Mouse (Mus musculus): ENCODE results near the gene Rad51c.
"Not testable (repeated sequence)": the region's sequence is repeated elsewhere in the genome, so short reads cannot be mapped to it uniquely, and the experiment has no call there.

The Rad51c gene

DNA sequence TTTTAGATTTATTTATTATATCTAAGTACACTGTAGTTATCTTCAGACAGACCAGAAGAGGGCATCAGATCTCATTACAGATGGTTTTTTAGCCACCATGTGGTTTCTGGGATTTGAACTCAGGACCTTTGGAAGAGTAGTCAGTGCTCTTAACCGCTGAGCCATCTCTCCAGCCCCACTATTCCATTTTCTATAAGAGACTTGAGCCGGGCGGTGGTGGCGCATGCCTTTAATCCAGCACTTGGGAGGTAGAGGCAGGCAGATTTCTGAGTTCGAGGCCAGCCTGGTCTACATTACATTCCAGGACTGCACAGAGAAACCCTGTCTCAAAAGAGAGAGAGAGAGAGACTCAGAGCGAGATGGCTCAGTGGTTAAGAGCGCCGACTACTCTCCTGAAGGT lies 27.1 kb upstream of the Rad51c start:
- not testable (repeated sequence) for DNase-seq

DNA sequence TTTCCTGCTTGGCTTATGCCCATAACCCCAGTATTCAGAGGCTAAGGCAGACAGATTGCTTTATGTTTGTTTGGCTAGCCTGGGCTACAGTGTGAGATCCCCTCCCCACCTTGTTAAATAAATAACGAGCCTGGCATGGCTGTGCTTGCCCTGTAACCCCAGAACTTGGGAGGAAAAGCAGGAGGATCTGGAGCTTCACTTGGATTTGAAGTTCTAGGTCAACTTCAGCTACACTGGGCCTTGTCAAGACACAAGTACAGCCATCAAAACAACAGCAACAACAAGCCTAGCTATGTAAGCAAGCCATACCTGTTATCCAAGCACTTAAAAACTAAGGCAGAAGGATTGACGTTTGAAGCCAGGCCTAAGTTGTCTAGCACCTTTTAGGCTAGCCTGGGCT lies 25.6 kb upstream of the Rad51c start:
- no peak for DNase-seq

DNA sequence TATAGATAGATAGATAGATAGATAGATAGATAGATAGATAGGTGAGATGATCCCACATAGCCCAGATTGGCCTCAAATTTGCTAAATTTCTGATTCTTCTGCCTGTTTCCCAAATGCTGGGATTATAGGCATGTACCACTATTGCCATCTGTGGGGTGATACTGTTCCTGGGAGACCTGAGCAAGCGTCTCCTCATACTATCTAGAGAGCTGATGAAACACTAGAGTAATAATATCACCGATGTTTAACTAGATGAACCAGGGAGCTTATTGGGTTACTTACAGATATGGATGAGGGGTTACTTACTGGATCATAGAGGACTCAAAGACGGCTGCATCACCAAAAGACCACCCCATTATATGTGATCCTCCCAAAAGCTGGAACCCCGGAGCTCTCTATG lies 24.6 kb upstream of the Rad51c start:
- DNase-seq = no peak

DNA sequence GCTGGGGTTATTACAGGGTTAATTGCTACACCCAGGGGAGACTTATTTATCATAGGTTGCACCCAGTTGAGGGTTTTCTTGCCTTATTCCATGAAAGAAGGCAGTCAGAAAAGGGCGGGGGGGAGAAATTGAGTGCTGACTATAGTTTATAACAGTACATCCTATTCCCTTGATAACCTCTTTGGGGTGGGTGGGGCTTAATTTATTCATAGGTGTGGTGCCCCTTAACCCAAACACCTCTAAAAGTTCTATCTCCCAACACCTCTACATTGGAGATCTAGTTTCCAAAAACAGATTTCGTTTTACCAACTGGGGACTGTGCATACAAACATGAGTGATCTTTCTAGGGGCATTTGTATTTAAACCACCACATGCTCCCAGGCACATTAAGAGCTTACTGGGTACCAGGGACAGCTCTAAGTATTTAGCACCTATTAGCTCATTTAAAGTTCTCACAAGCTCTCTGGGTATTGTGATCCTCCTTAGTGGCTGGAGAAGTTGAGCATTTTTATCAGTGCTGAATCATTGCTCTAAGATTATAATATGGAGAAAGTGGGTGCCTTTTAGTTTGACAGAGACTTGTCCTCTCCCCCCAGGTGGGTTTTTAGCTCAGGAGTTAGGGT lies 23.4 kb upstream of the Rad51c start:
- no peak for DNase-seq

DNA sequence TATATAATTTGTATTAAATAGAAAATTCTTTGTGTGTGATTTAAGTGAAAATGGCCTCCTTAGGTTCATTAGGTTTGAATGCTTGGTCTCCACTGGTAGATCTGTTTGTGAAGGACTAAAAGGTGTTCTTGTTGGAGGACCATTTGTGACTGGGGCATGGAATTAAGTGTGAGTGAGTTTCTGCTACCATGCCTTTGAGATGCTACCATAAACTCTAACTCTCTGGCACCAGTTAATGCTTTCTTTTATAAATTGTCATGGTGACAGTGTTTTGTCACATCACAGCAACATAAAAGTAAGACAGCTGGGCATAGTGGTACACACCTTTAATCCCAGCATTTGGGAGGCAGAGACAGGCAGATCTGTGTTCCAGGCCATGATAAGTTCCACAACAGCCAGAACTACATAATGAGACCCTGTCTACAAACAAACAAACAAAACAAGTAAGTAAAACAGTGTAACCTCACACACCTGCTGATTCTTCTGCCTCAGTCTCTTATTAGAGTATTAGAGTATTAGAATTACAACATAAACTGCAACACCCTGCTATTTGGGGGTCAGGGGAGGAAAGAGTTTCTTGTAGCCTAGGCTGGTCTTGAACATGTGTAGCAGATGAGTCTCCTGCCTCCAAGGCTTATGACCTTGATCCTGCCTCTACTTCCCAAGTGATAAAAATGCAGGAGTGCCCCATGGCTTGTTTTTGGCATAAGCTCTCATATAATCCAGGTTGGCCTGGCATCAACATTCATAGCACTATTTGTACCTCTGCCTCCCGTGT lies 22.7 kb upstream of the Rad51c start:
- DNase-seq = no peak

DNA sequence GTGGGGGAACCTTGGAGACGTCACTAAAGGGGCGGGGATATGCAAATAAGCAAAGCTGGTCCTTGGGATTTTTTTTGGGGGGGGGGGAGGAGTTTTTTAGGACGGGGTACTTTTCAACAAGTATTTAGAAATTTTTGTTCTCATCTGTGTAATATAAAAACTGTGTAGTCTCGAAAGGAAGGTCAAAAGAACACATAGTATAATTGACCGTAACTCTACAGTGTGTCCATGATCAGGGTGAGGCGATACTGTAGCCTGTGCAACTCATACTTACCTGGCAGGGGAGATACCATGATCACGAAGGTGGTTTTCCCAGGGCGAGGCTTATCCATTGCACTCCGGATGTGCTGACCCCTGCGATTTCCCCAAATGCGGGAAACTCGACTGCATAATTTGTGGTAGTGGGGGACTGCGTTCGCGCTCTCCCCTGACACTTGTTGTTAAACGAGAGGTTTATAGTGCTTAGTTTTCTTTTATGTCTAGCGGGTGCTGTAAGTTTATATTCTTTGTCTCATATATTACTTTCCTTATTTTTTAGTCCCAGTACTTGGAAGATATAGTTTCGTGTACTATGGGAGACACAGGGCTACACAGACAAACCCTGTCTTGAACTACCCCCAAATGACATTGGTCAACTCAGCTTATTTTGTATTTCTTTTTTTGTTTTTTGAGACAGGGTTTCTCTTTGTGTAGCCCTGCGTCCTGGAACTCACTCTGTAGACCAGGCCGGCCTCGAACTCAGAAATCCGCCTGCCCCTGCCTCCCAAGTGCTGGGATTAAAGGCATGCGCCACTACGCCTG lies 21.9 kb upstream of the Rad51c start:
- peak; percentile 92 to 93 for DNase-seq

DNA sequence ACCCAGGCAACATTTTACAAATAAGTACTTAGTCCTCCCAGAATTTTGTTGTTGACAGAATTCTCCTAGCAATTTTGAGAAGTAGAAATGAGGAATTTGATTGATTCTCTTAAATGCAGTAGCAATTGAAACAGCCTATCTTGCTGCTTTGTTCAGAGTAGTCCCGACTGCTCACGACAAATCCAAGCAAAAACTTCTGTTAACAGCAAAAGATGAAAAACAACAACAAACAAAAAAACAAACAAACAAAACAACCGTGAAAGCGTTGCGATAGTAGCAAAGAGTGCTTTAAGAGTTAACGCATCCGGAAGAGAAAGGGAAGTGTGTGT lies 21.3 kb upstream of the Rad51c start:
- no peak for DNase-seq

DNA sequence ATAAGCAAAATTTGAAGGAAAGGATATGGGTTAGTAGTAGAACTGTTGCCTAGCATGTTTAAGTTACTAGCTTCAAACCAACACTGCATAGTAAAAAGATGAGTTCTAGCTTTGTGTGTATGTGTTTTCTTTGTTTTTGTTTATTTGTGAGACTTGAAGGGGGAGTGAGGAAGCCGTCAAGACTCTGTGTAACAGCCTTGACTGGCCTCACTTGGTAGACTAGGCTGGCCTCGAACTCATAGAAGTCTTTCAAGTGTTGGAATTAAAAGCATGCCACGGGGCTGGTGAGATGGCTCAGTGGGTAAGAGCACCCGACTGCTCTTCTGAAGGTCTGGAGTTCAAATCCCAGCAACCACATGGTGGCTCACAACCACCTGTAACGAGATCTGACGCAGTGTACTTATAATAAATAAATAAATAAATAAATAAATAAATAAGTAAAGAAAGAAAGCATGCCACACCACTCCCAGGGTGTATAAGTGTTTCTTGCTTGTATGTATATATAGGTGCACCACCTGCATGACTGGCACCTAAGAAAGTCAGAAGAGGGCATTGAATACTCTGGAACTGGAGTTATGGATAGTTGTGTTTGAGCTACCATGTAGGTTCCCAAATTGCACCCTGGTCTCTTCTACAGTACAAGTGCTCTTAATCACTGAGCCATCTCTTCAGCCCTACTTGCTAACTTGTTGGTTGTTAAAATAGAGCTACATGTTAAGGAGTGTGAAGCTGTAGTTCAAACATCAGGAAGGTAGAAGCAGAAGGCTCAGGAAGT lies 19.0 kb upstream of the Rad51c start:
- no peak for DNase-seq

DNA sequence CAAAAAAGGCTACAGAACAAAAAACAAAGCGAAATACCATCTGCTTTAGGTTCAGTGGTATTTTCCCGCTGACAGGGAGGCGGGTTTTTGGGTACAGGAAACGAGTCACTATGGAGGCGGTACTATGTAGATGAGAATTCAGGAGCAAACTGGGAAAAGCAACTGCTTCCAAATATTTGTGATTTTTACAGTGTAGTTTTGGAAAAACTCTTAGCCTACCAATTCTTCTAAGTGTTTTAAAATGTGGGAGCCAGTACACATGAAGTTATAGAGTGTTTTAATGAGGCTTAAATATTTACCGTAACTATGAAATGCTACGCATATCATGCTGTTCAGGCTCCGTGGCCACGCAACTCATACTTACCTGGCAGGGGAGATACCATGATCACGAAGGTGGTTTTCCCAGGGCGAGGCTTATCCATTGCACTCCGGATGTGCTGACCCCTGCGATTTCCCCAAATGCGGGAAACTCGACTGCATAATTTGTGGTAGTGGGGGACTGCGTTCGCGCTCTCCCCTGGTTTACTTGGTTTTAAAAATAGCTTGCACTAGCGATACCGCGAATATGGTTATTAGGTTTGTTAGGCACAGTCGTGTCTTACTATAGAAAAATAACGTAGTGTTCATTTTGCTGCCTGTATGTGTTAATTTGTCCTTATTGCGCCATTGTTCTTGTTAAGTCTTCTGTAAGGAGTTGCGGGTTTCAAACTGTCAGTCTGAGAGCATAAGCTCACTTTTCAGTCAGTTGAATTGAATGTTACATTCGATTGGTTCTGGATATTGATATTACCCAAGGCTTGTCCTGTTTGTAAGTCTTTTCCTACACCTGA lies 18.0 kb upstream of the Rad51c start:
- DNase-seq = peak; percentile 88 to 91

DNA sequence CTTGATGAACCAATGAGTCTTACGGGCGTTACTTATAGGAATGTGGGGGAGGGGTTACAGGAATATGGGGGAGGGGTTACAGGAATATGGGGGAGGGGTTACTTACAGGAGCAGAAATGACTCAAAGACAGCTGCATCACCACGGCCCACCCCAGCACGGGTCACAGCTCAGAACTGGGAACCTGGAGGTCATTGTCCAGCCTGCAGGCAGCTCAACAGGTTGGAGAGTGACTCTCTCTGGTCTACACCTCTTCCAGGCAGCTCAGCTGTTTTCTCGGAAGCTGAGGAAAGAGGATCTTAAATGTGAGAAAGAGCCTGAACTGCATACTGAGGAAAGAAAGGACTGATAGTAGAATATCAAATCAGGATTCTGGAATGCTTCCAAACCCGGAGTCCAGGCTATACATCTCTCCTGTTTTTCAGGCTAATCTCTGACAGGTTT lies 17.0 kb upstream of the Rad51c start:
- DNase-seq = peak; percentile 42 to 50

DNA sequence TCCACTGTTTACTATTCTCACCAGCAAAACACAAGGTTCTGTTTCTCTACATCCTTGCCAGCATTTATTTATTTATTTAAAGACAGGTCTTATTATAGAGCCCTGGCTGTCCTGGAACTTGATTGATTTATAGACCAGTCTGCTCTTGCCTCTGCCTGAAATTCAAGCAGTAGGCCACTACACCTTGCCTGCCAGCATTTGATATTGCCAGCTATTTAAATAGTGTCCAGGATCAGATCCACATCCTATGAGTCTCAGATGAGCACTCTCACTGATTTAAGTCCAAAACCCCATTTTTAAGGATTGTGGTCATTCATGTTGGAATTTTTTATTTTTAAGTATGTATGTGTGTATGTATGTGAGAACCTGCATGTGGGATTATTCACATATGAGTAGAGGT lies 16.1 kb upstream of the Rad51c start:
- no peak for DNase-seq

DNA sequence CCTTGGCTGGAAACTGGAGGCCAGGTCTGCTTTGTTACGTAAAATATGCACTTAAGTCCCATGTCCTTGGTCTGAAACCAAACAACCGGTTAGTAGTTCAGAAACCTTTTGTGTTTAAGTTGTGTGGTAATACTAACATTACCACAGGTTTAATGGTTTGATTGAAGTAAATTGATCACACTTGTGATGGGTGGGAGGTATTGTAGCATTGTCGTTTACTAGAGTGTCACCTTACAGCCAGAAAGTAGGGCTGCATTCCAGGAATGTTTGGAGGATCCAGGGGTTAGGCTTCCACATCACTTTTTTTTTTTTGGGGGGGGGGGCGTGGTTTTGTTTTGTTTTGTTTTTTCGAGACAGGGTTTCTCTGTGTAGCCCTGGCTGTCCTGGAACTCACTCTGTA lies 11.4 kb upstream of the Rad51c start:
- no peak for DNase-seq

DNA sequence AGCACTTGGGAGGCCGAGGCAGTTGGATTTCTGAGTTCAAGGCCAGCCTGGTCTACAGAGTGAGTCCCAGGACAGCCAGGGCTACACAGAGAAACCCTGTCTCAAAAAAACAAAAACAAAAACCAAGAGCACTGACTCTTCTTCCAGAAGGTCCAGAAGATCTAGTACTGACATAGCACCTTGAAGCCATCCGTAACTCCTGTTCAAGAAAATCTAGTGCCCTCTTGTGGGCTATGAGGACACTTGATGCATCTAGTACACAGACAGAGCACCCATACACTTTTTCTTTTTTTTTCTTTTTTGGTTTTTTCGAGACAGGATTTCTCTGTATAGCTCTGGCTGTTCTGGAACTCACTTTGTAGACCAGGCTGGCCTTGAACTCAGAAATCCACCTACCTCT lies 8.7 kb upstream of the Rad51c start:
- DNase-seq = peak in 1 of 2 experiments; percentile 27

DNA sequence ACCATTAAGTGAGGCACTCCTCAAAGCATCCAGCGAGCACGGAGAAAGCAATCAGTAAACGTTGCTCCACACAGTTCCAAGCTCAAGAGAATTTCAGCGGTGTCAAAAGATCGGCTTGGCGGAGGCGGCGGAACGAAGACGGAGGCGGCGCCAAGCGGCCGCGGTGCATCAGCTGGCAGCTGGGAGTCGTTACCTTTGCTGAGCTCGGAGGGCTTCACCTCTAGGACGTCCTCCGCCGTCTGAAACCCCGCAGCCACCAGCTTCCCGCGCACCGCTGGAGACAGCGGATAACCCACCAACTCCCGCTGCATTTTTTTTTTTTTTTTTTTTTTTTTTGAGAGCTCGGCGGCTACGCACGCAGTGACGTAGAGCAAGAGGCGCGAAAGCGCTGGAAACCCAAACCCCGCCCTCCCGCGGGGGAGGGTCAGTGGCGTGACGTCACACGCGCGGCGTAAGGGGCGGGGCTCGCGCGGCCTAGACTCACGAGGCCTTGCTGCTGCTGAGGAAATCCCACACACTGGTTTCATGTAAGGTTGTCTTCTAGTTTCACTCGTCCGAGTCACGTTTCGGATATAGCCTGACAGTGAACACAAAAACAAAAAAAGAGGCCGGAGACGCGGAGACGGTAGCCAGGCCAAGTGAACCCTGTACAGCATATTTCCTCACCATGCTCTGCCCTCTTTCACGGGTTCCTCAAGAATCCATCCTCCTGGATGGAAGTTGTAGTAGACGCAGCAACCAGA lies 472 bp downstream of the Rad51c start:
- DNase-seq = peak; percentile 99

DNA sequence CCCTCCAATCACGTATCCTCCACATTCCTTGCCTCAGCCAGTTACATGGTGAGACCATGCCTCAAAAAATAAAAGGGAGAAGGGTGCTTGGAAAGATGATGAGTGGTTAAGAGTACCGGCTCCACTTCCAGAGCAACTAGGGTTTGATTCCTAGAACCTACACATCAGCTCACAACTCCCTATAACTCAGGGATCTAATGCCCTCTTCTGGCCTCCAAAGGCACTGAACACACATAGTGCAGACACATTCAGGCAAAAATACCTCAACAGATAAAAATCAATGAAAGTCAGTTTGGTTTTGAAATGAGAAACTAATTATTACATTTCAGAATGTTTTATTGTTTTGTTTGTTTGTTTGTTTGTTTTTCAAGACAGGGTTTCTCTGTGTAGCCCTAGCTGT lies 6.4 kb downstream of the Rad51c start:
- DNase-seq = no peak

DNA sequence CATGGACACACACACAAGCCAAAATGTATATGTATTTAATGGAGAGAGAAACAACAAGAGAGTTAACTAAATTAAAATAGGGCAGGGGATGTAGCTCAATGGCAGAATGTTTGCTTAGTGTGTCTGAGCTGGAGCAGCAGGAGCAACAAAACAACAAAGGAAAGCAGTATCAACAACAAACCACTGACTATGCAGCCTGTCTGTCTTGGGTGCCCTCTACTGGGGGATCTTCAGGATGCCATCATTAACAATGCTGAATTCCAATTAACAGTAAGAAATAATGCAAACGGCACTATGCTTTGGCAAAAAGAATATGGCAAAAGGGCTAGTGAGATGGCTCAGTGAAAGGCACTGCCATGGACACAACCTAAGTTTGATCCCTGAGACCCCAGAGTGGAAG lies 10.9 kb downstream of the Rad51c start:
- peak; percentile 73 to 81 for DNase-seq

DNA sequence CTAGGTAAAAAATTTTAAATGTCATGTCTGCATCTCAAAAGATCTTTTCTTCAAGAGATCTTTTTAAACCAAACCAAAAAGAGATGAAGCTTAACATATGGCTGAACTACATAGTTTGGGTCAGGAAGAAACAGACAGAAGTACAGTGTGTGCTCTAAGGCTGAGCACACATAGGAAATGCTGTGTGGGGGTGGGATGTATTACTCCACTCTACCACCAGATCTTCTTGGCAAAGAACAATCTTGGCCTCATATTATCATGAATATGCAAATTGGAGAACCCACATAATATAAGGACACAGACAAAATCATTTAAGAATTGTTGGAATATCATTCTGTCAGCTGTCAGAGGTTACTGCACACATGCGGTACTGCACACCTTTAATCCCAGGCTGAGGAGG lies 19.1 kb downstream of the Rad51c start:
- DNase-seq = no peak

DNA sequence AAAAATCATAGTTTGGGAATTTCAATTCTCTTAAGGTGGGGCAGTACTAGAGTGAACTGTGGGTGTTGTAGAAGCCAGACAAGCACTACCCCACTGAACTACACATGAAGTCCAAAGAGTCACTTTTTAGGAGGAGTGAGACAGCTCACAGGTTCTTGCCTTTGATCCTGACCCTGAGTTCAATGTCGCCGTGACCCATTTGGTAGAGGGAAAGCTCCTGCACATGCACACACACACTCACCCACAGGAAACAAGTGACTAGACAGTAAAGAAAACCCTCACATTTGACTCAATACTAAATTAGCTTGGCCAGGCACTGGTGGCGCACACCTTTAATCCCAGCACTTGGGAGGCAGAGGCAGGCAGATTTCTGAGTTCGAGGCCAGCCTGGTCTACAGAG lies 20.2 kb downstream of the Rad51c start:
- DNase-seq = no peak

DNA sequence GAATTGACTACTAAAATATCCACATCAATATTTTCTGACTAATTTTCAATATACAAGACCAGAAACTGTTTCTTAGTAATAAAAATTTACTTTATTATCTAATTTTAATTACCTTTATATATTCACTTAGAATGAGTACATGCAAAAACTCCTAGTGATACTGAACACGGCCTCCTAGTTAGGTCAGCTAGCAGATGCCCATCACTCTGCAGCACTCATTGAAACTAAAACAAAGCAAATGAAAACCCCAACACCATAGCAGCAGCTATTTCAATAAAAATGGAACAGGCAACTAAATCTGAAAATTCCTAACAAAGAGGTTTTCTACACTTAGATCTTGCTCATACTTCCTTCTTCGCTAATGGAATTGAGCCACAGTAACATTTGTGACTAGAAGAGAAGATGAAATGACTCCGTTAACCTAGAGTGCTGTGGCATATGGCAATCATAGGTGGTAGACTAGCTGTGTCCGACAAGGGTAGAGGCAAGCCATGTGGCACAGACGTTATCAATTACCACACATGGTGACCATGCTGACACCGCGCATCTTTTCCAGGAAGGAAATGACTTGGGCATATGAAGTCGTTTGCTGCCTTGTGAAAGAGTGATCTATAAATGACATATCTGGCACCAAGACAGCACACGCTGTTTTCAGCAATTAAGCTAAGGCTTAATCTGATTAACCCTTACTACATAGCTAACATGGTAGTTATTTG lies 36.7 kb downstream of the Rad51c start:
- DNase-seq = peak; percentile 81 to 86

DNA sequence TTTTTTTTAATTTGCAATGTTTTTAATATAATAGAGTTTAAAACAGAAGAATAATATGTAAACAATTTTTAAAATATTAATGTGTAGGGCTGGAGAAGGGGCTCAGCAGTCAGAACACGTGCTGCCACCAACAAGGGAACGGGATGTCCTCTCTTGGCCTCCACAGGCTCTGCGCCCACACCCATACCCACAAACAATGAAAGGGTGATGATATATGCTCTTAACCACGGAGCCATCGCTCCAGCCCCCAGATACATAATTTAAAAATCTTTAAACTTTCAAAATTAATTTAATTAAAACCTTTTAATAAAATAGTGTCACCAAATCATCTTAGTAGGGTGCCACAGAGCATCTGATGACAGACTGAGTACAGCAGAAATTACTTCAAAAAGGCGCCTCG lies 37.7 kb downstream of the Rad51c start:
- DNase-seq = no peak

DNA sequence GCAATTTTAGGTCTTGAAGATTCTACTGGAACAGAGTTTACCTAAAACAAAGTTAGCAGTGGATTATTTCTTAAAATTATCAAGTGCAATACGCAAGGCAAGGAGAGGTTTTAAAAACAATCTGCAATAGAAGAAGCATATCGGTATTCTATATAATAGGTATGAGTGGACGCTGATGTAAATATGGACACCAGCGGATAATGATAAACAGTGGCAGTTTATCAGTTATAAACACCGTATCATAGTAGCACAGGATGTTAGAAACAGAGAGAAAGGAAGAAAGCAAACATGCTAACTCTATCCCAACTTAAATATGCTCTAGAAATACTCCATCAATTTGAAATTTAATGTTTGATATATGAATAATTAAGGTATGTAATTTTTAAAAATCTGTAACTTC lies 39.6 kb downstream of the Rad51c start:
- DNase-seq = no peak
